Mouse (Mus musculus): ENCODE data around the gene 2610042L04Rik. TPM values are rescaled to one million over a fixed set of nuclear protein-coding genes. Genes with fewer than 3 reads are reported as not detected.
"Not testable (repeated sequence)": the region's sequence is repeated elsewhere in the genome, so short reads cannot be mapped to it uniquely, and the experiment has no call there.

The 2610042L04Rik gene
- under 1 TPM in 1 of 4 experiments, not detected in 3; 0.30 TPM for total RNA-seq (2022)

DNA sequence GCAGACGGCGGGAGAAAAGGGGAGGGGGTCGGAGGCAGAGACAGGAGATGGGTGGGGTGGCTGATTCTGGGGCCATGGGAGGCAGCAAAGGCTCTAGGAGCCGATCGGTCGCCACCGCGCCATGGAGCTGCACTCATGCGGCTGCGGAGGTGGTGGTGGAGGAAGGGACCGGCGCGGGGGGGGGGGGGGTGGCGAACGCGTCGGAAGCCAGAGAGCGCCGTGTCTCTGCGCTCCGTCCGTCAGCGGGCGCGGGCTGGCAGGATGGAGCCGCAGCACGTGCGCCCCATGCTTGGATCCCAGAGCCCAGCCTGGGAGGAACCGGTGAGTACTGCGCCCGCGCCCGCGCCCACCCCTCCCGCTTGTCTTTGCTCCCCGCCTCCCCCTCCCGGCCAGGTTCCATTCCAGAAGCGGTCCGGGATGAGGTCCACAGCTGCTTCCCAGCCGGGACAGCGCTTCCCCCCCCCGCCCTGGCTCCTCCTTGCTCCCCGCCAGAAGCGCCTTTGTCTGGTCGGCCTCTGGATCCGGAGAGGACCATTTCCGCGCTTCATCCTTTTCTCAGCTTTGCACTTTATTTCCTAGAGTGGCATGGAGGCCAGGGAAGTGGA lies at the start of gene 2610042L04Rik:
2610042L04Rik (plus strand) TSS at position 288 of the 605 bp plus-strand sequence.
- DNase-seq: not testable (repeated sequence)

GRCm38 (mm10) chr14:4316983-4317382 lies 17.6 kb upstream of the 2610042L04Rik start, which contains the start of gene Gm3149:
Gene Gm3149, plus strand, starts transcription at chr14:4317283.
- DNase-seq: not testable (repeated sequence)

GRCm38 (mm10) chr14:4335506-4335905 lies 943 bp downstream of the 2610042L04Rik start:
- not testable (repeated sequence) for DNase-seq

GRCm38 (mm10) chr14:4368991-4369390 lies 34.4 kb downstream of the 2610042L04Rik start:
- DNase-seq: not testable (repeated sequence)

GRCm38 (mm10) chr14:4369691-4370090 lies 35.1 kb downstream of the 2610042L04Rik start:
- not testable (repeated sequence) for DNase-seq

DNA sequence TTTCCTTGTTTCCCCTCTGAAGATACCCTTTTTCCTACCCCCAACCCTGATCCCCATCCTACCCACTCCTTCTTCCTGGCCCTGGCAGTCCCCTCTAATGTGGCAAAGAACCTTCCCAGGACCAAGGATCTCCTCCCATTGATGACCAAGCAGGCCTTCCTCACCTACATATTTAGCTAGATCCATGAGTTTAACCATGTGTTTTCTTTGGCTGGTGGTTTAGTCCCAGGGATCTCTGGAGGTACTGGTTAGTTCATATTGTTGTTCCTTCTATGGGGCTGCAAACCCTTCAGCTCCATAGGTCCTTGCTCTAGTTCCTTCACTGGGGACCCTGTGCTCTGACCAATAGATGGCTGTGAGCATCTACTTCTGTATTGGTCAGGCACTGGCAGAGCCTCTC lies 43.3 kb downstream of the 2610042L04Rik start:
- not testable (repeated sequence) for DNase-seq

- DNase-seq: not testable (repeated sequence)
Observed at GRCm38 (mm10) chr14:4385606-4386005, 51.0 kb downstream of the 2610042L04Rik start.

DNA sequence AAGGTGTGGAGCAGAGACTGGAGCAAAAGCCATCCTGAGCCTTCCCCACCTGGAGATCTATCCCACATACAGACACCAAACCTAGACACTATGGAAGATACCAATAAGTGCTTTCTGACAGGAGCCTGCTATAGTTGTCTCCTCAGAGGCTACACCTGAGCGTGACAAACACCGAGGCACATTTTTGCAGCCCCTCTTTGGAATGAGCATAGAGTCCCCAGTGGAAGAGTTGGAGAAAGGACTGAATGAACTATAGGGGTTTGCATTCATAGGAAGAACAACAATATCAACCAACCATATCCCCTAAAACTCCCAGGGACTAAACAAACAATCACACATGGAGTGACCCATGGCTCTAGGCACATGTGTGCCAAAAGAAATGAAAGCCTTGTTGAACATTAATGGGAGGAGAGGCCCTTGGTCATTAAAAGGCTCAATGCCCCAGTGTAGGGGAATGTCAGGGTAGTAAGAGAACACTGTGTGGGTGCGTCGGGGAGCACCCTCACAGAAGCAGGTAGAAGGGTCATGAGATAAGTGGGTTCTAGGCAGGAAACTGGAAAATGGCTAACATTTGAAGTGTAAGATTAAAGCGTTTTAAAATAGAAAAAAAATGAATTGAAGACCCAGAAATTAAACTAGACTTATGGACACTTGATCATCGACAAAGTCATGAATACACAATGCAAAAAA lies 58.4 kb downstream of the 2610042L04Rik start:
- not testable (repeated sequence) for DNase-seq

DNA sequence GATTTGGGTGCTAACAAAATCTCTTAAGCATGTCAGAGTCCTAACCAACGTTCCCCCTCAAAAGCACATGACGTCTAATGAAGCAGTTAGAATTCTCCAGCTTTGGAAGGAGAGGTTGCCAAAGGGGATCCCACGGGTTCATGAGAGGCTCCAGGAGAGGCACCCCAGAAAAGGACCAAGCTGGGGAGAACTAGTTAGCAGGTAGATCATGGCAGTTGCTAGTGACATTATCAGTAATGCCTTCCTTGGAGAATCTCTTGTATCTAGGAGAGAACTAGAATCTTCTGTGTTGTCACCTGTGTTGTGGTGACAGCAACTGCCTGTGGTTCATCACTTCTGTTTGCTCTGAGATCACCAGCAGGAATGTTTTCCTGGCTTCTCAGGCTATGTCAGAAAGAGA lies 62.7 kb downstream of the 2610042L04Rik start, which contains the start of gene Gm3159:
Gm3159 (plus strand) TSS at position 301 of the 400 bp plus-strand sequence.
- DNase-seq: not testable (repeated sequence)

DNA sequence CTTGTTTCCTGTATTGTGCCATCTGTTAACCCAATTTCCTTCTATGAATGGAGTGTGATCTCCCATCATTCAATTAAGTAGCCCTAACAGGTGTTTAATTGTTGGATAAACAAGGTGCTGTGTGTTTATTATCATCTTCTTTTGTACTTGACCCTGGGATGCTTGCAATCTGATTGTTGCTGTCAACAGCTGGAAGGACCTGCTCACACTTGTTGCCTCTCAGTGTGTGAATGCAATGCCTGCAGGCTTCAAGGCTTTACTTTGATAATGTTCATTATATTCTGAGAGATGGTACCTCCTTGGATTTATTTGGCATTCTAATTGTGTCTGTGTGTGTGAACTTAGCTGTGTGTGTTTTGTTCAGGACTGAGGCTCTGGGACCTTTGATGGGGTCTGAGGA lies 64.1 kb downstream of the 2610042L04Rik start:
- DNase-seq: not testable (repeated sequence)

DNA sequence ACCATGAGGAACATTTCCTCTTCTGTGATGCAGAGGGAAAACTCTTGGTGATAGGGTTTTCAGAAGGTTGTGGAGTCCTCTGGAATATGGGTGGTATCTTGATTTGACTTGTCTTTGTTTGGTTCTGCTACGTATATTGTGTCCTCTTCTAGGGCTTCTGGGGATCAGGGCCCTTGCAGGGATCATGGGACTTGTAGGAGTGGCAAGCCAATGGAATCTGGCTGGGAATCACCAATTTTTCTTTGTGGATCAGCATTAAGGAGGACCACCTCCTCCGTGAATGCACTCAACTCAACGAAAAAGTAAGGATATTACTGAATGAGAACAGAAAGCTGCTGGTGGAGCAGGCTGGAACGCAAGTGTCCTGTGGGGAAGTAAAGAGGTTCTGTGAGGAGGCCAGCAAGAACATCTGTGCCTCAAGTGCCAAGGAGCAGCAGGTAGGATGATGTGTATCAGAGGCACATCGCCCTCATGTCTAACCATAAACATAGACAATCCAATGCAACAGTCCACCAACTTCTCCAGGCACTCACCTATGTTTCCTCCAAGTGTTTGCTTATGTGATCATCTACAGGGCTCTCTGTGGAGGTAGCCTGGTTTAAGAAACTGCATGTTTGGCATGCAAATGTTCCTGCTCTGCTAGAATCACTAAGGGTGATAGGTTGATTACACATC lies 65.7 kb downstream of the 2610042L04Rik start:
- not testable (repeated sequence) for DNase-seq

DNA sequence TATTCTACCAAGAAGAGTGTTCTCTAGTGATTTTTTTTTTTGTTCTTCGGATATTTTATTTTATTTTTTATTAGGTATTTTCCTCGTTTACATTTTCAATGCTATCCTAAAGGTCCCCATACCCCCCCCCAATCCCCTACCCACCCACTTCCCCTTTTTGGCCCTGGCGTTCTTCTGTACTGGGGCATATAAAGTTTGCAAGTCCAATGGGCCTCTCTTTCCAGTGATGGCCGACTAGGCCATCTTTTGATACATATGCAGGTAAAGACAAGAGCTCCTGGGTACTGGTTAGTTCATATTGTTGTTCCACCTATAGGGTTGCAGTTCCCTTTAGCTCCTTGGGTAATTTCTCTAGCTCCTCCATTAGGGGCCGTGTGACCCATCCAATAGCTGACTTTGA lies 66.7 kb downstream of the 2610042L04Rik start:
- DNase-seq: not testable (repeated sequence)

GRCm38 (mm10) chr14:4403840-4404239 lies 69.3 kb downstream of the 2610042L04Rik start:
- DNase-seq: not testable (repeated sequence)

Other genes starting within 250 kb of the 2610042L04Rik start
- under 1 TPM in 2 of 4 experiments, not detected in 2; 0.31 to 0.37 TPM for gene Gm8108, start 224.2 kb upstream of the 2610042L04Rik start, total RNA-seq (2022)
- gene Gm3127, start 169.7 kb upstream of the 2610042L04Rik start, total RNA-seq (2022): not detected
- not detected for gene Gm2974, start 152.2 kb upstream of the 2610042L04Rik start, total RNA-seq (2022)
- not detected for gene Gm3138, start 85.1 kb upstream of the 2610042L04Rik start, total RNA-seq (2022)
- gene Gm3149, start 17.5 kb upstream of the 2610042L04Rik start, total RNA-seq (2022): not detected
- gene Gm3159, start 62.8 kb downstream of the 2610042L04Rik start, total RNA-seq (2022): not detected
- gene Gm3164, start 80.7 kb downstream of the 2610042L04Rik start, total RNA-seq (2022): under 1 TPM in 1 of 4 experiments, not detected in 3; 0.31 TPM
- gene Gm3173, start 96.2 kb downstream of the 2610042L04Rik start, total RNA-seq (2022): 1 to 10 TPM in 1 of 4 experiments, not detected in 3; 1.1 TPM
- not detected for gene Gm3182, start 147.0 kb downstream of the 2610042L04Rik start, total RNA-seq (2022)
- not detected for gene Gm3047, start 220.6 kb downstream of the 2610042L04Rik start, total RNA-seq (2022)

Measured in adrenal gland, adult 8-10 months (tissue).